Mouse (Mus musculus) ES-E14 (cell line): ENCODE data around the gene Vmn1r4.

ENCODE experiments used
- CHD2 ChIP-seq: IDR thresholded peaks from 2 replicates; pipeline ENCODE4 v1.6.1; 2014; ENCODE audit warnings: mild to moderate bottlenecking, low read depth, low read length, inconsistent platforms
- HCFC1 ChIP-seq: IDR thresholded peaks from 2 replicates; pipeline ENCODE4 v1.6.1; 2012; ENCODE audit warnings: low read length, inconsistent platforms, borderline replicate concordance; ENCODE audit not compliant: insufficient read depth
- MAFK ChIP-seq: IDR thresholded peaks from 2 replicates; pipeline ENCODE4 v1.6.1; 2014; ENCODE audit warnings: mild to moderate bottlenecking, low read depth, low read length, inconsistent platforms; ENCODE audit not compliant: insufficient read depth
- ZNF384 ChIP-seq: IDR thresholded peaks from 2 replicates; pipeline ENCODE4 v1.6.1; 2012; ENCODE audit warnings: low read depth, low read length, inconsistent platforms

DNA sequence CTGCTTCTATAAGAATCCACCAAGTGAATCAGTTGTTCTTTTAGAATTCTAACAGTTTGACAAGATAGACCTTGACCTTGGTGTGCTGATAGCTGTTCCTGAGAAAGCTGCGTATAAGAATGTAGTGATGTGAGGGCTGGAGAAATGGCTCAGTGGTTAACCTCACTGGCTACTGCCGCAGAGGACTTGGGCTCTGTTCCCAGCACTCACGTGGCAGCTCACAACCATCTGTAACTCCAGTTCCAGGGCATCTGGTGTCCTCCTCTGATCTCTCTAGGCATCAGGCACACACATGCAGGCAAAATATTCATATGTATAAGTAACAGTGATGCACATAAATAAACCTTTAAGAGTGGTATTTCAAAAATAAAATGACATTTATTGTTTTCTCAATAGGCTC is 15.8 kb upstream of the Vmn1r4 start:
- TF ChIP-seq MAFK (no peak), CHD2 (no peak), ZNF384 (no peak), HCFC1 (no peak)
